In genomic region chr4:155992906-155993547, GRCm38 (mm10) we compare ENCODE assay signal across 8 mouse cellular contexts. TPM values are rescaled to one million over a fixed set of nuclear protein-coding genes. Genes with fewer than 3 reads are reported as not detected.
DNase-seq lines count a peak whose midpoint lies in the region; ATAC-seq and TF ChIP-seq lines count a peak whose summit lies in the region.

No protein-coding gene starts in this region.

- H3K9me3 ChIP-seq in forebrain, embryonic 16.5 days (ENCODE audit: control insufficient read depth, low read length) = no peaks in the 10 kb centered on the region
- H3K9me3 ChIP-seq in lung, embryonic 14.5 days (ENCODE audit: low read depth, low read length) = no peaks in the 10 kb centered on the region

- H3K4me1 ChIP-seq in forebrain, embryonic 16.5 days (replicated peaks; ENCODE audit: control insufficient read depth, insufficient read depth, low read length) = peaks cover 22% of the 10 kb centered on the region
- H3K4me1 ChIP-seq in lung, embryonic 14.5 days (ENCODE audit: insufficient read depth) = peaks cover 13% of the 10 kb centered on the region

- peak overlapping the region; percentile 61 for H3K4me3 ChIP-seq in forebrain, embryonic 16.5 days (replicated peaks; ENCODE audit: low read length)
- H3K4me3 ChIP-seq in layer of hippocampus, adult 2 months = peak overlapping the region; percentile 76
- peak overlapping the region; percentile 86 for H3K4me3 ChIP-seq in lung, embryonic 14.5 days (ENCODE audit: low read depth, low read length)

- H3K36me3 ChIP-seq in forebrain, embryonic 16.5 days (ENCODE audit: control insufficient read depth, insufficient read depth) = no peaks in the 10 kb centered on the region
- H3K36me3 ChIP-seq in lung, embryonic 14.5 days (ENCODE audit: insufficient read depth) = peaks cover 34% of the 10 kb centered on the region

- no peak for TF ChIP-seq CTCF in layer of hippocampus, adult 2 months (conservative IDR thresholded peaks at IDR 0.05)
- TF ChIP-seq CTCF in lung, embryonic 14.5 days (IDR thresholded peaks at IDR 0.05; ENCODE audit: low read depth) = peak; percentile 32; the same call in 1 of the 2 replicates

- H3K9ac ChIP-seq in forebrain, embryonic 16.5 days (replicated peaks; ENCODE audit: low read depth, low read length) = peak overlapping the region; percentile 81
- peak overlapping the region; percentile 84 for H3K9ac ChIP-seq in lung, embryonic 14.5 days

- DNase-seq in MEL-GATA-1-ER (ENCODE audit: extremely low read depth, low read depth) = peak; percentile 80
- DNase-seq in cerebellum, adult 18-20 months = peak; percentile 95 to 96
- peak; percentile 97 for DNase-seq in heart, postnatal 4 days
- DNase-seq in layer of hippocampus, adult 2 months (ENCODE audit: low spot score in 2 of 2) = peak; percentile 94 to 95
- peak; percentile 98 for DNase-seq in lung, embryonic 14.5 days
- peak; percentile 97 for DNase-seq in thymus, postnatal 14 days

- H3K27me3 ChIP-seq in forebrain, embryonic 16.5 days (replicated peaks; ENCODE audit: control insufficient read depth, insufficient read depth, low read length) = no peaks in the 10 kb centered on the region
- no peaks in the 10 kb centered on the region for H3K27me3 ChIP-seq in lung, embryonic 14.5 days (ENCODE audit: insufficient read depth, low read length)

- peak overlapping the region; percentile 96 for H3K27ac ChIP-seq in forebrain, embryonic 16.5 days (ENCODE audit: low read length)
- peak overlapping the region; percentile 100 for H3K27ac ChIP-seq in layer of hippocampus, adult 2 months
- peak overlapping the region; percentile 92 for H3K27ac ChIP-seq in lung, embryonic 14.5 days (ENCODE audit: low read depth)

- H3K4me2 ChIP-seq in forebrain, embryonic 16.5 days (ENCODE audit: low read length) = peak overlapping the region; percentile 68
- H3K4me2 ChIP-seq in lung, embryonic 14.5 days = peak overlapping the region; percentile 69

- ATAC-seq in forebrain, embryonic 16.5 days = peak; percentile 86
- ATAC-seq in lung, embryonic 14.5 days (ENCODE audit: insufficient read depth) = peak; percentile 87
- peak; percentile 84 for ATAC-seq in neutrophil, adult 5-6 weeks (ENCODE audit: extremely low read depth, insufficient number of reproducible peaks, low FRiP score, poor library complexity, severe bottlenecking)

- under 1% methylated on average over 70 of the region's 70 CpGs for WGBS in forebrain, embryonic 16.5 days
- WGBS in lung, embryonic 14.5 days = under 1% methylated on average over 70 of the region's 70 CpGs

RNA-seq across cellular contexts. Expression of gene Sdf4, which starts 0.4 kb away (rescaled TPM):
- polyA plus RNA-seq in forebrain, embryonic 16.5 days (2015; fragmentation: Nextera tagmentation; extraction: Ambion mirVana) = 118 and 125 TPM in 2 replicates
- total RNA-seq in heart, postnatal 4 days (2021) = 100 to 1,000 TPM; 107 to 109 TPM
- 100 to 1,000 TPM; 191 to 194 TPM for total RNA-seq in layer of hippocampus, adult 2 months (2021)
- polyA plus RNA-seq in lung, embryonic 14.5 days (2014; fragmentation: Nextera tagmentation; extraction: Ambion mirVana) = 152 TPM in 2 replicates
- 213 and 229 TPM in 2 replicates for total RNA-seq in neutrophil, adult 5-6 weeks (2017)

RNA-seq across cellular contexts. Expression of gene B3galt6, which starts 0.6 kb away (rescaled TPM):
- polyA plus RNA-seq in forebrain, embryonic 16.5 days (2015; fragmentation: Nextera tagmentation; extraction: Ambion mirVana) = 26.8 and 30.4 TPM in 2 replicates
- 1 to 10 TPM; 4.1 to 4.5 TPM for total RNA-seq in heart, postnatal 4 days (2021)
- 10 to 100 TPM in 1 of 2 experiments, 1 to 10 TPM in 1; 9.3 to 10.1 TPM for total RNA-seq in layer of hippocampus, adult 2 months (2021)
- 17.1 and 18.2 TPM in 2 replicates for polyA plus RNA-seq in lung, embryonic 14.5 days (2014; fragmentation: Nextera tagmentation; extraction: Ambion mirVana)
- total RNA-seq in neutrophil, adult 5-6 weeks (2017) = 2.9 and 3.7 TPM in 2 replicates

RNA-seq across cellular contexts. Expression of gene Tnfrsf4, which starts 20.6 kb away (rescaled TPM):
- polyA plus RNA-seq in forebrain, embryonic 16.5 days (2015; fragmentation: Nextera tagmentation; extraction: Ambion mirVana) = 1.0 and 1.4 TPM in 2 replicates
- total RNA-seq in heart, postnatal 4 days (2021) = under 1 TPM; 0.34 to 0.62 TPM
- 1 to 10 TPM; 1.3 to 2.3 TPM for total RNA-seq in layer of hippocampus, adult 2 months (2021)
- polyA plus RNA-seq in lung, embryonic 14.5 days (2014; fragmentation: Nextera tagmentation; extraction: Ambion mirVana) = 0.47 and 0.60 TPM in 2 replicates
- 2.6 and 7.6 TPM in 2 replicates for total RNA-seq in neutrophil, adult 5-6 weeks (2017)

RNA-seq across cellular contexts. Expression of gene C1qtnf12, which starts 30.9 kb away (rescaled TPM):
- 6.3 and 9.2 TPM in 2 replicates for polyA plus RNA-seq in forebrain, embryonic 16.5 days (2015; fragmentation: Nextera tagmentation; extraction: Ambion mirVana)
- 10 to 100 TPM; 14.7 to 15.2 TPM for total RNA-seq in heart, postnatal 4 days (2021)
- total RNA-seq in layer of hippocampus, adult 2 months (2021) = 10 to 100 TPM; 11.5 to 18.0 TPM
- 35.9 and 43.5 TPM in 2 replicates for polyA plus RNA-seq in lung, embryonic 14.5 days (2014; fragmentation: Nextera tagmentation; extraction: Ambion mirVana)
- 1.6 and 3.6 TPM in 2 replicates for total RNA-seq in neutrophil, adult 5-6 weeks (2017)

RNA-seq across cellular contexts. Expression of gene Tnfrsf18, which starts 32.9 kb away (rescaled TPM):
- polyA plus RNA-seq in forebrain, embryonic 16.5 days (2015; fragmentation: Nextera tagmentation; extraction: Ambion mirVana) = 0.60 and 1.5 TPM in 2 replicates
- total RNA-seq in heart, postnatal 4 days (2021) = under 1 TPM in 1 of 2 experiments, not detected in 1; 0.29 TPM
- not detected for total RNA-seq in layer of hippocampus, adult 2 months (2021)
- polyA plus RNA-seq in lung, embryonic 14.5 days (2014; fragmentation: Nextera tagmentation; extraction: Ambion mirVana) = 1.3 TPM in 2 replicates
- total RNA-seq in neutrophil, adult 5-6 weeks (2017) = 18.5 and 22.1 TPM in 2 replicates

Comparison
In these comparisons a context has a peak if more than half of its experiments do, and no peak if none do; other contexts are left out.
1. Peak in every context shown above with its lines: DNase-seq, ATAC-seq, H3K4me3 ChIP-seq and H3K27ac ChIP-seq.